Mouse (Mus musculus): ENCODE measurements around the gene Tmem98. TPM values are rescaled to one million over a fixed set of nuclear protein-coding genes. Genes with fewer than 3 reads are reported as not detected.

Tmem98 gene
- total RNA-seq (2022): 10 to 100 TPM; 35.5 to 87.0 (median 58.0) TPM

DNA sequence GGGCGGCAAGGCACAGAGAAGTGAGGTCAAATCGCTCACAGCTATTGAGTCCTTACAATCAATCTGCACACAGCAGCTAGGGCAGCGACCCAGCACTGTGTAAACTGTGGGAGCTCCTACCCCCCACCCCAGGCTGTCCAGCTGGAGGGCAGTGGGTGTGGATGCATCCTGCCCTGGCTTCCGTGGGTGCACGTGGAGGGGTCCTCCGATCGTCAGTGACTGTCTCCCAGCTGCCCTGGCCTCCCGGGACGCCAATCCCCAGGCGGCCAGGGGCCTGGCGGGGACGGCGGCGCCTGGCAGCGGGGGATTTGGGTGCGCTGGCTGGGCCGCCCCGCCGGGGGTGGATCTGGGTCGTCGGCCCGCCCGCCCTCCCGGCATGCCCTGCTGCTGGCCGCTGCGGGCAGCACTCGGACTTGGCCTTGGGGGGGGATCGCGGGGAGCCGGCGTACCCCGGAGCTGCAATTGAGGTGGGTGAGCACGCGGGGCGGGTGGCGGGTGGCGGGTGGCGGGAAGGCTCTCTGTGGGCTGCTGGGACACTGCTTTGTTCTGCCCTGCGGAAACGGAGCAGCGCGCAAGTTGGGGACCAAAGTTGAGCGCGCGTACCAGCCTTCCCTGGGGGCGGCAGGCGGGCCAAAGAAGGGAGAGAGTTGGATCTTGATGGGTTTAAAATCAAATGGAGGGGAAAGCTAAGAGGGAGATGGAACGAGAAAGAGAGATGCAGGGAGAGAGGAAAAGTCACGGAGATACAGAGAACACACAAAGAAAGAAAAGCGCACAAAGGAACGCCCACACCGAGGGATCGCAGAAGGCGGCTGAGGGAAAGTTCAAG is at the start of gene Tmem98:
Tmem98 (plus strand) TSS at position 183 of the 829 bp plus-strand sequence.
- peak; percentile 57 for DNase-seq

DNA sequence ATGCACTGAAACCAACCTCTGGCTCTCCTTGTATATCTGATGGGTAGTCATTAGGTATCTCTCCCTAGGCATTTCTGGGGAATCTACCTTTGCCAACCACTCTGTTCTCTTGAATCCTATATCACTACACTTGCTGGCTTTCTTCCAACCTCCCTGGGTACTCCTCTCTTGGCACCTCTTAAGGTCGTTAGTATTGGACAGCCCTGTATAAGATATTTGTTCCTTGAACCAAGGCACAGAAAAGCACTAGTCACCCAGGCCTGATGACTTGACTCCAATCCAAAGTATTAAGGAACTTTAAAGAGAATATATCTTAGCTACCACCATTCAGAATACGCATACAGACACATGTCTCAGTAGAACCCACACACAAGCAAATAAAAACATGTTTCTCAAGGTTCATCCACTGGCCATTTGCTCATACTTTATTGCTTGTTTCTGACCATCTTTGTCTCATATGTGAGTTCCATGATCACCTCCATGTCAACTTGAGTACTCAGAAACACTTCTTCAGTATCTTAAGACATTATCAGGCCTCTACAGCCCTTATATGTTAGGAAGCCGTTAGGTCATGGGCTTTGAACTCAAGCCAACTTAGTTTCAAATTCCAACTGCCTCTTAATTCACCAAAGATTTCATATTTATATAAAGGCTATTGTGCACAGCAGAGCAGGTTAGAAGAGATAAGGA is 48.5 kb upstream of the Tmem98 start:
- no peak for DNase-seq

DNA sequence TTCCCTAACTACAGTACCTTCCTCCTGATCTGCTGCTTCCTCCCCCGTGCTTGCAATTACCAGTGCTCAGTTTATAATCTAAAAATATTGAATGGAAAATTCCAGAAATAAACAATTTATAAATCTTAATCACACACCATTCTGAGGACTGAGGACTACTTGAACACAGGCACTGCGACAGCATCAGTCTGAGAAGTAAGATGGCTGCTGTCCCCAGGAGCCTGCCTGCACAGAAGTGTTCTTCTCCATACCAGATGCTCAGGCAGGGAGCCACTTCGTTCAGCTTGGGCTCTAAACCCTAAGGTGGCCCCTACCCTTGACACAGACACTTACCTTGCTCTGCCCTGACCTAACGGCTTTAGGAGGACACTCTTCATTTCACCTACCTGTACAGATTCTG is 47.9 kb upstream of the Tmem98 start:
- DNase-seq: no peak

DNA sequence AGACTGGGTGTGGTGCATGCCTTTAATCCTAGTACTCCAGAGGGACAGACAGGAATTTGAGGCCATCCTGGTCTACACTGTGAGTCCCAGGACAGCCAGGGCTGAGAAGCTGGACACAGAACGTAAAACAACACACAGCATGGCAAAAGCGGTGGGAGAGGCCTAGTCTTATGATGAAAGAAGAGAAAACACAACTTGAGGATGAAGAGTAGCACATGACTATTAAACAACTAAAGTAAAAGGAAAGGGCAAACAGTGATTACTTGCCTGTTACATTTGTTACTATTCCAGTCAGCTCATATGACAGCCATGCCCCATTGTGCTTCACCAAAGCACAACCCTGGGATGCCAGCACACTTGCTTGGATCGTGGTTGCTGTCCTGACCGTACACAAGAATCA is 43.9 kb upstream of the Tmem98 start:
- no peak for DNase-seq

DNA sequence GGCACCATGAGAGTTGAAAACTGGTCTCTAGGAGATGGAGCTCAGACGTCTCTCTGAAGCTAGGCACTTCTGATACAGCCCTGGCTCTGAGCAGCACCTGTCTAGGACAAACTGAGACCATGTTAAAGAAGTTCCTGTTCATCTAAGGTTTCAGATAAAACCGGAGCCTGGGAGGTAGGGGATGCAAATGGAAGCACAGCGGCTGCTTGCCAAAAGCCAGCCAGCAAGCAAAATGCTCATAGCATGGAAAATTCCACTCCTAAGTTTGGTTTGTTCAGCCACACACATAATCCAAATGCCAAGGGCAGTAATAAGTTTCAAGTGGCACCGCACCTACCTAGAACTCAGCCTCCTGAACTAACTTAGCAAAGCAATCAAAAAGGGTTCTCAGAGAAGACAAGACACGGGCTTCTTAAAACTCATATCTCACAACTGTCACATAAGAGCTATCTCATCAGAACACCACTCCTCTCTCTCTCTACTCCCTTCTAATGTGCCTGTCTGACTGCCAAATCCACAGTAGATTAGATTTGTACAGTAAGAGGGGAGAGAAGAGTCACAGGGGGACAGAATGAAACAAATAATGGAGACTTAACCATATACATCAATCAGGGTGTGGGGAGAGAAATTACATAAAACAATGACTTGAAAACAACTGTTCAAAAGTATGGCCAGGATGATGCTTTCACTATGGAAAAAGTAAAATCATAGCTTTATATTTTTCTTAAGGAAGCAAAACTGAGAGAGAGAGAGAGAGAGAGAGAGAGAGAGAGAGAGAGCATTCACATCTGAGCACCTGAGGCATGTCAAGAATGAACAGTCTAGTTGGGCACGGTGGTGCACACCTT is 43.3 kb upstream of the Tmem98 start:
- DNase-seq: peak; percentile 58

DNA sequence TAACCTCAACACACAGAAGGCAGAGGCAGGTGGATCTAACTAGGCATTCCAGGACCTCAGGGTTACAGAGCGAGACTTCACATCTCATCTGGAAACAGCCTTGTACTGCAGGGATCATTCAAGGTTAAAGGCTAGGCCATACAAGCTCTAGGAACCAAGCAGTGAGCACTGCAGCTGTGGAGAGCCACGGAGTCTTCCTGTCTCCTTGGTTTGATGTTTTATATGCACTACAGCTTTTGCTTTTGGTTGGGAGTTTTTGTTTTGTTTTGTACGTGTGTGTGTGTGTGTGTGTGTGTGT is 42.7 kb upstream of the Tmem98 start:
- DNase-seq: no peak

DNA sequence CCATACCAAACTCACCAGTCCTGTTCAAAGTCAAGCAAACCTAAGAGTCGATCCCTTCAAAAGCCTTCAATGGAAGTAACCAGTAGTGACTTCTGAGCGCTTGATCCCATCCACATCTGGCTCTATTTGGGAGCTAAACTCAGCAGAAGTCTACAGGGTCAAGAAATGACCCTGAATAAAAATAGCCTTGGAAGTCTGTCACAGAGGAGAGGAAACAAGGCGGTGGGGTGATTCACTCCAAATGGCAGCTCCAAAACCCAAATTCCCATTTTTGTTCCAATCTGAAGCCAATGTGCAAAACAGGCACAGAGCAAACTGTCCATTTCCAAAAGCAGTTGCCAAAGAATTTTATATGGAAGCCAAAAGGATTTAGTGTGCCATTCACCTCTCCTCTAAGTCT is 38.8 kb upstream of the Tmem98 start:
- peak; percentile 24 for DNase-seq

DNA sequence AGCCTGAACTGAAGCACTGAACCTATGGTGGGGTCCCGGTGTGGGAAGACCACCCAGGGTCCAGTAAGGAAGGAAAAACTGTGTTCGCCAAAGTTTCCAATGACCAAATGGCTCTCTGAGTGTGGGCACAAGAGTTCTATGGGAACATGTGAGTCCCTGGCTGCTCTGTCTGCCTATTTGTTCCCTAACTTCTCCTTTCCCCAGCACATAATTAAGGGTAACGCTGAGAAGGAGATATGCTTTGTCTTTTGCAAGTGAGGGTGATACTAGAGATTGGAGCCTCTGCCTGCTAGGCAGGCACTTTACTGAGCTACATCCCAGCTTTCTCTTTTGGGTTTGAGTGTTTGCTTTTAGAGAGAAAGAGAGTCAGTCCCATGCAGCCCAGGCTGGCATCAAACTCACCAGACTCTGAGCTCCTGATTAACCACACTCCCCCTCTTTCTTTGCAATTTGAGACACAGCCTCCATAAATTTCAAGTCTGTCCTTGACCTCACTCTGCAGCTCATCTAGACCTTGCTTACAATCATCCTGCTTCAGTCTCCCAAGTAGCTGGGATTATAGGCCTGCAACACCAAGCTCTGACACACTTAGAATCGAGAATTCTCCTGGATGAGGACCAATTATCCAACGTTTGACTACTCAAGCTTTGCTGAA is 38.3 kb upstream of the Tmem98 start:
- DNase-seq: no peak

DNA sequence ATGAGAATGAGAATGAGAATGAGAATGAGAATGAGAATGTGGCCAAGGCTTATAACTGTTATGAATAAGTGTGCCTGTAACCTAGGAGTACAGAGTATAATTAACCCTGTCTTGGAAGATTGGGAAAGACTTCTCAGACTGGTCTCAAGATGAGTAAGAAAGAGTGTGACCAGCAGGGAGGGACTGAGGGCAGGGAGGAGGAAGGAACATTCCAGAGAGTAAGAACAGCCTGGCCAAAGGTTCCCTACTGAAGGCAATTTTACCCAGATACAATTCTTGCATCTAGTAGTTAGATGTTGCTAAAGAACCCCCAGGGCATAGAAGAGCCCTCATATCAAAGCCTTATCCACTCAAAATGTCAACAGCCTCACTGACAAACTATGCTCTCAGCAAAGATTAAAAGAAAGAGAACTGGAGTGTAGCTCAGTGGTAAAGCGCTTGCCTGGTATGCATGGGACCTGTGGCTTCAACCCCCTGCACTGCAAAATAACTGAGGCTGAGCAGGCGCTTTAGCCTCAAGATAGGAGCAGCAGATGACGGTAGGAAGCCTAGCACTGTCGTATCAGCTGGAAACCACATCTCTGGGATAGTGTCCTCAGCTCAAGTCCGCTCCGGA is 37.3 kb upstream of the Tmem98 start:
- DNase-seq: no peak

DNA sequence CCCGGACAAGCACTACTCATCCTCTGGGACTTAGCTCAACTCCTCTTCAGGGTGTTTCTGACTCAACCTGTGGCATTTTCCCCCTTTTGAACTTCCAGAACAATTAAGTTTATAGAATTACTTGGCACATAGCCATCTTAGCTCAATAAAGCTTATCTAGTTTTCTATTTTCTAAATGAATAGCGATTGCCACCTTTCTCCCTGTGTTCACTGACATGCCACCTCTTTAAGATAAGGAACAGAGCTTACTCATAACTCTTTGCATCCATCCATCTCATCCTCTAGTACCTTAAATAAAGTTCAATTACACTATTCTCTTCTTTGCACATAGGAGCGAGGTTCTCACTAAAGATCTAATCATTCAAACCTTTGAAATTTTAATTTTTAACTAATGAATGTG is 34.4 kb upstream of the Tmem98 start:
- DNase-seq: no peak

DNA sequence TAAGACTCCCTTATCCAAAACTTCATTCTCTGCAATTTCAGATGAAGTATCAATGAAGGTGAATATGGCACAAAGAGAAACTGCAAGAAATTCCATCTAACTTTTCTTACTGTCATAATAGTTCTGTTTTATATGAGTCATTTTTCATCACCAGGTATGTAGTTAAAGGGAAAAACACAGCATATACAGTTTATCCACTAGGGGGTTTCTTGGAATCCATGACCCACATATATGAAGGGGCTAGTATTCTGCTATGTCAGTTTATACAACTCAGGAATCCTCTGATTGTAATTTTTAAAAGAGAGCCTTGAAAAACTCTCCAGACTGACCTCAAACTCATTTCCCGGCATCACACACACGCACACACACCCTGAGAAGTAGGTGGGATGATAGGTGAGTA is 32.3 kb upstream of the Tmem98 start:
- no peak for DNase-seq

DNA sequence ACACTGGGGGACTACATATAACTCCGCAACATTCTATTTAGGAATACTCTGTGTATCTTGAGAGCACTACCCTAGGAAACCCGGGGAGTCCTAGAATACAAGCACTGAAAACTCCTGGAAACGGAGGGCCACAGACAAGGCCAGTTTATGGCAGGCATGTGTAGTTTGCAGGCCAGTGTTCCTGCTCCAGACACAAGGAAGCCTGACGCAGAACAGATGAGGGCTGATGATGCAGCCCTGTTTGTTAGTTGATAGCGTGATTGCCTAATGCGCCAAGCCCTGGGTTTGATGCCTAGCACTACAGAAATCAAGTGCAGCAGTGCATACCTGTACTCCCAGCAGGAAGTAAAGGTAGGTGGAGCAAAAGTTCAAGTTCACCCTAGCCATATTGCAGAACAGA is 31.8 kb upstream of the Tmem98 start:
- no peak for DNase-seq

DNA sequence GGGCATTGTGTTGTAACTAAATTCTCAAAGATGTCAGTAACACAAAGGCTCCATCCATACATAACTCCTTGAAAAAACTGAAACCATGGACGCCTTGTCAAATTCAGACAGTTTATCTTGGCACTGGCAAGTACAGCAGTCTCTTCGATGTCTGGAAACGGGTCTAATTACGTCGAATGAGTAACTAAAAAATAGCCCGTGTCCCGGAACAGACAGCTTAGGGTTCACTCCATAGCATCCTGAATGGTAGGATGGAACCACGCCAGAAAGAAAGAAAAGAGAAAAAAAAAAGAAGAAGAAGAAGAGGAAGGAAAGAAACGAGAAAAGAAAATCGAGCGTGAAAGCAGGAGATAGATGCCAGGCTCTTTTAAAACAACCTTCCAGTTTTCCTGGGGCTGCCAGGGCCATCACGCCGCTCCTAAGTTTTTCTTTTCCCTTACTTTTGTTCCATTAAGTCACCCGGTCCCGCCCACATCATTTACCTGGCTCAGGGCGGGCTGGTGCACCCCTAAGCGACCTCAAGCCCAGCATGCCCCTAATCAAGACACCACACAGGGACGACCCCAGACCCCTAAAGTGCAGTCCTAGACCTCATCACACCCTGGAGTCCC is 31.0 kb upstream of the Tmem98 start:
- DNase-seq: no peak

DNA sequence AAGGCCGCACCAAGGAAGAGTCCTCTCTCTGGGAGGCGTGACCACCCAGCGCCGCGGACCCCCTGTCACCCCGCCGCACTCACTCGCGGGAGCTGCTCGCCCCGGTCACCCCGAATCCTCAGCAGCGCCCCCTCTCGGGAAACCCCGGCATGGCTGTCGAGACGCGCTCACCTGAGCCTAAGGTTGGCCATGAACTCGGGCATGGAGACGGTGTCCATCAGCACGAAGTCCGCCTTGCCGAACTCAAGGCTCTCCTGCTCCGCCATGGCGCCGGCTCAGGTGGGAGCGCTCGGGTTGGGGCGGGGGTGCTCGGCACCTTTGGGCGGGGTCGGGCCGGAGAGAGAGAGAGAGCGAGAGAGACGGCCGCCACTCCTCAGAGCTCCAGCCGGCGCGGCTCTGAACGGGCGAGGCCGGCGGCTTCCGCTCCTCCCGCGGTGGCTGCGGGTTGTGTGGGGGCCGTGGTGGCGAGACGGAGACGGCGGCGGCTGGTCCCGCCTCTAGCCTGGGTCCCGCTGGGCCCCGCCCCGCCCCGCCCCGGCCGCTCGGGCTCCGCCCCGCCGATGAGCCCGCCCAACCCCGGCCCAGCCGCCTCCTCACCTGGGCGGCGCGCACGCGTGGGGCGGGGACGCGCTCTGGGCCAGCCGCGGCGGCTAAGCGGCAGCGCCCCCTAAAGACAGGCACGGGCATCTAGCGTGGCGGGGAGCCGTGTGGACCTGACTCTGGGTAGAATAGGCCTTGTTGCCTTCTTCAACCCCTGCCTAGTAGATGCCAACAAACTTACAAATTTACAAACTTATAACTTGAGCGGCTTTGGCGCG is 30.2 kb upstream of the Tmem98 start, which contains the start of gene Myo1d:
Myo1d (minus strand) TSS at position 499 of the 818 bp plus-strand sequence.
- peak; percentile 86 for DNase-seq

DNA sequence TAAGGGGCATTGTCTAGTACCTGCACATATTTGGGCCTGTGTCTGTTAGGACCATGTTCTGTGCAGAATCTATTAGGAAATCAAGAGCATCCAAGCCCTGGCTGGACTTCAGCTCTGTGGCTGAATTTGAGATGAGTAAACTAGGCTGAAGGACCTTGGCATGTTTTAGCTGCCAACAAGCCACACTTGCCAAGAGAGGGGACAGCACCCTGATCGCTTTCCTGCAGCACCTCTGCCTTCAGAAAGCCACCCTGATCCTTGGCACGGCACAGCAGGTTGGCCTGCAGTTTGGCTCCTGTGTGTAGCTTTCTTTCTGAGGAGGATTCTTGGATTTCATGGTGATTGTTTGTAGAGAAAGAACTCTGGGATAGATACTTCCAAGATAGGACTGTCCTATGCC is 28.4 kb upstream of the Tmem98 start:
- DNase-seq: peak; percentile 63

DNA sequence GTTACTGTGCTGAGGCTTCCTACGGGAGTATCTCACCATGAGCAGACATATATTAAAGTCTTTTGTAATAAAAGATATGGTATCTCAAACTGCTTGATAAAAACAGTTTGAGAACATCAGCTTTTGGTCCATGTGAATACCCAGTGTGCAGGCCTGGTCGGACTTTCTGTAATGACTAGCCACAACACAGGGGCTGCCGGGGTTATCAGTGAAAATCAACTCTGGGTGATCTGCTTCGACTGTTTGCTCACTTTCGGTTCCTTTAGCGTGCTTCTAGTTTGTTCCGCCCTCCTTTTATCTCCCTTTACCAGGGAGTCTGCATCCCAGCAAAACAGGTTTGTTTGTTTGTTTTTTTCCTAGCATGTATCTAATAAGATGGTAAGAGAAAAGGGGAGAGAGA is 26.5 kb upstream of the Tmem98 start:
- DNase-seq: no peak

DNA sequence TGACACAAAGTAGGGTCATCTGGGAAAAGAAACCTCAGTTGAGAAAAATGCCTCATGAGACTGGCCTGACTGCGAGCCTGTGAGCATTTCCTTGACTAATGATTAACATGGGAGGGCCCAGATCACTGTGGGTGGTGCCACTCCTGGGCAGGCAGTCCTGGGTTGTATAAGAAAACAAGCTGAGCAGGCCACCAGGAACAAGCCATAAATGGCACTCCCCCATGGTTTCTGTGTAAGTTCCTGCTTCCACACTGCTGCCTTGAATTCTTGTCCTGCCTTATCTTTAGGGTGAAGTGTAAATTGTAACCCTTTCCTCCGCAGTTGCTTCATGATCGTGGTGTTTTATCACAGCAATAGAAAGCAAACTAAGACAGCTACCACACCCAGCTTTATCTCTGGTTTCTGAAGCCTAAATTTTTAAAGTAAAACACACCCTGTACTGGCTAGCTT is 25.7 kb upstream of the Tmem98 start:
- no peak for DNase-seq

DNA sequence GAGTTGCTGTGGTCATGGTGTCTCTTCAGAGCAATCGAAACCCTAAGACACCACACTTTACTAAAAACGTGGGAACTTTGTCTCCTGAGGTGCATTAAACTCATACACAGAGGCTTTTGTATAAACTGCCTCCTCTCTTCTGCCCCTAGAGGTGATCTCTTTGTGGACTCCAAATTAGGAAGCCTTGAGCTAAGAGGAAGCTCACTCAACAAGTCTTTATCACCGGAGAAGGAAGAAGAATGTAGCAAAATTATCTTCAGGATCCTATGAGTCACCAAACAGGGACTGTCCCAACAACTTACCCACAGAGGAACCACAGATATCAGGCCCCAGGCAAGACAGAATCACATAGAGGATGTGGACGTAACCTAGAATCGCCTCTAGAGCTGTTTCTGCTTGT is 24.3 kb upstream of the Tmem98 start:
- DNase-seq: no peak

DNA sequence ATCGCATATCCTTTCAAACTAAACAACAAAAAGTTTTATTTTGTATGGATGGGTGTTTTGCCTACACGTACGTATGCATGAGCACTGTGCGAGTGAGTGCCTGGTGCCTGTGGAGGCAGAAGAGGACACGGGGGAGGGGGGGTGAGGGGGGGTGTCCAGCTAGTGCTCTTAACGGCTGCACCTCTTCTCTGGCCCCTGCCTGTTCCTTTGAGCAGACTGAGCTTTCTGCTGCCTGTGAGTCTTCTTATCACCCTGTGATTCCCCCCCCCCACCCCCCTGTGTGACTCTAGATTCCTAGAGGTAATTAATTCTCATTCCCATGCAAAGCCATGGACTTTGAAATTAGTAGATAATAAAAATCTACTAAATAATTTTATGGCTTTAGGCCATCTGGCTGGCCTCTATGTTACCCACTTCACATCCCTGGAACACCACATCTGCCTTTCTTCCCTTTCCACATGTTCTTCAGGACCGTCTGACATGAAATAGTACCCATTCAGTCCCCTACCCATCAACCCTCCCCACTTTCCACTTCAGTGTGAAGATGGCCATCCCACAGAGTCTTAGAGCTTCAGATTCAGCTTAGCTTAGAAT is 20.2 kb upstream of the Tmem98 start:
- DNase-seq: no peak

DNA sequence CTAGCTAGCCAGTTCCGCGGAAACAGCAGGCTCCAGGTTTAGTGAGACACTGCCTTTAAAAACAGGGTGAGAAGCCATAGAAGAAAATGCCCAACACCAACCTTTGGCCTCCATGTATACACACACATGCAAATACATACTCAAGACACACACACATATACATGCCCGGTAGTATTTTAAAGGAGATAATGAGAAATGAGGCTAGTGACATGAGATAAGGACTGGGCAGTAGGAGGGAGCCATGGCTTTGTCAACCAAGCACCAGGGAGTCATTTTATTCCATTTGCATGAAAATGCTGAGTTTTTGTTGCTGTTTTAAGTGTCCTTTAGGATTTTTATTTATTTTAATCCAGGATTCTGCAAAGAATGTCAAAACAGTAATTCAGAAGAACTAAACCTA is 19.6 kb upstream of the Tmem98 start:
- DNase-seq: no peak
